Mouse (Mus musculus): Measurements from ENCODE around the gene Pgm3.

GRCm38 (mm10) chr9:86575178-86575577 is 3.5 kb upstream of the Pgm3 start:
- no peak for TF ChIP-seq CTCF (IDR thresholded peaks at IDR 0.05)
- no peak for TF ChIP-seq POLR2A (IDR thresholded peaks at IDR 0.05; ENCODE audit: insufficient read depth, low read depth, low read length)
- TF ChIP-seq EP300 (IDR thresholded peaks at IDR 0.05; ENCODE audit: insufficient read depth, low read depth, low read length) = no peak
